Mouse (Mus musculus) liver, postnatal 0 days (tissue): ENCODE measurements around the gene Ell3.
"Not testable (repeated sequence)": the region's sequence is repeated elsewhere in the genome, so short reads cannot be mapped to it uniquely, and the experiment has no call there.

Experiments
- CTCF ChIP-seq: sonication (generic); IDR thresholded peaks from 2 replicates; pipeline ENCODE4 v1.5.1; 2016; ENCODE audit warnings: antibody characterized with exemption, low read depth
- EP300 ChIP-seq: IDR thresholded peaks from 2 replicates; pipeline ENCODE4 v1.6.1; 2016; ENCODE audit warnings: antibody characterized with exemption, low read depth, mild to moderate bottlenecking

DNA sequence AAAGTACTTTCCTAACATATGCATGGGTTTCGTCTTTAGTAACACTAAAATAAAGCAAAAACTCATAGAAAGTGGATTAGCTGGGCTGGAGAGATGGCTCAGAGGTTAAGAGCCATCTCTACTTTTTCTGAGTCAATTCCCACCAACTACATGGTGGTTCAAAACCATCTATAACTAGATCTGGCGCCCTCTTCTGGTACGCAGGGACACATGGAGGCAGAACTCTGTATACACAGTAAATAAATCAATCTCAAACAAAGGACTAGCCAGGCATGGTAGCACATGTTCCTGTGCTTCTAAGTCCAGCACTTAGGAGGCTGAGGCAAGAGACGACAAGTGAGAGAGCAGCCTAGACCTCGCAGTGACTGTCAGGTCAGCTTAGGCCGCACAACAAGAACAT lies 24.9 kb upstream of the Ell3 start:
- TF ChIP-seq CTCF, EP300: not testable (repeated sequence)
